9 mouse cellular contexts compared by ENCODE assay signal in the genomic region with DNA sequence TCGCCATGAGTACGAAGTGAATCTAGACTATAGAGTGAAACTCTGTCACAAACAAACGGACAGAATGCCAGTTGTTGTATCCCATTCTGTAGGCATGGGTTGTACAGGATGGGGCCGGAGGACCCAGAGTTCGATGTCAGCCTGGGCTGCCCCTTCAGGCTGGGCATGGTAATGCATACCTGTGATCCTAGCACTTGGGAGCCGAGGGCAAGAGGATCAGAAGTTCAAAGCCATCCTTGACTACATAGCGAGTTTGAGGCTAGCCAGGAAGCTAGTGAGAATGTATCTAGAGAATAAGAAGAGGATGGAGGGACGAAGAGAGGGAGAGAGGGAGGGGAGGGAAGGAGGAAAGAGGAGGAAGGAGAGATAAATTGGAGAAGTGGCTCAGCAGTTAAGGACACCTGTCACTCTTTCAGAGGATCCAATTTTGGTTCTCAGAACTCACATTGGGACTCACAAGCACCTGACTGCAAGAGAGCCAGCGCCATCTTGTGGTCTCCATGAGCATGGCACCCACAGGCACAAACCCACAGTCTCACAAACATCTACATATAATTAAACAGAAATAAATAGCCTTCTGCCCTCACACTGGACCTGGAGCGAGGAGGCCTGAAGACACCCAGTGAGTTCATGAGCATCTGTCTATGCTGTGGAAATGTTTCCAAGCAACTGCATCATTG. TPM values are rescaled to one million over a fixed set of nuclear protein-coding genes. Genes with fewer than 3 reads are reported as not detected.
DNase-seq lines count a peak whose midpoint lies in the region; ATAC-seq and TF ChIP-seq lines count a peak whose summit lies in the region.
"Had no signal": no experiment of that assay in that cellular context is flagged by ENCODE, and none has a peak within 500 bp of the region (broad histone marks: within the 10 kb centered on the region; RNA-seq: fewer than 3 reads in every experiment).

No protein-coding gene starts in this region.

- no peaks in the 10 kb centered on the region for H3K36me3 ChIP-seq in heart, postnatal 0 days (replicated peaks; ENCODE audit: control insufficient read depth, insufficient read depth, low read length)
- no peaks in the 10 kb centered on the region for H3K36me3 ChIP-seq in heart, embryonic 11.5 days (ENCODE audit: control insufficient read depth, insufficient read depth, low read length)
- H3K36me3 ChIP-seq: stomach, embryonic 15.5 days had no signal

- H3K4me2 ChIP-seq in heart, postnatal 0 days (ENCODE audit: low read depth, low read length) = no peak overlapping the region
- no peak overlapping the region for H3K4me2 ChIP-seq in heart, embryonic 11.5 days
- H3K4me2 ChIP-seq: stomach, embryonic 15.5 days had no signal

- no peak overlapping the region for H3K4me3 ChIP-seq in heart, postnatal 0 days (ENCODE audit: low read depth, low read length)
- H3K4me3 ChIP-seq in heart, embryonic 11.5 days (ENCODE audit: low read depth, low read length) = no peak overlapping the region
- H3K4me3 ChIP-seq in cortical plate, adult 2 months (ENCODE audit: insufficient read depth, low read length) = no peak overlapping the region
- H3K4me3 ChIP-seq: stomach, embryonic 15.5 days had no signal

- H3K4me1 ChIP-seq in heart, postnatal 0 days (ENCODE audit: control insufficient read depth, insufficient read depth) = no peaks in the 10 kb centered on the region
- H3K4me1 ChIP-seq in heart, embryonic 11.5 days (ENCODE audit: control insufficient read depth, insufficient read depth, low read length) = no peaks in the 10 kb centered on the region
- H3K4me1 ChIP-seq in cortical plate, adult 2 months (ENCODE audit: control insufficient read depth, insufficient read depth, low read length) = no peaks in the 10 kb centered on the region
- H3K4me1 ChIP-seq: stomach, embryonic 15.5 days had no signal

- ATAC-seq in heart, postnatal 0 days (ENCODE audit: insufficient read depth, low read depth) = no peak
- ATAC-seq in heart, embryonic 11.5 days (replicated peaks; ENCODE audit: insufficient number of reproducible peaks, low FRiP score, low TSS enrichment) = no peak
- ATAC-seq in megakaryocyte-erythroid progenitor cell, adult 5-6 weeks (replicated peaks; ENCODE audit: low FRiP score, low TSS enrichment, poor library complexity, severe bottlenecking) = peak; percentile 59; the same call in 1 of the 2 replicates

- peak; percentile 84 for TF ChIP-seq CTCF in heart, postnatal 0 days (IDR thresholded peaks at IDR 0.05; ENCODE audit: low read depth)
- TF ChIP-seq CTCF in cortical plate, adult 2 months (IDR thresholded peaks at IDR 0.05; ENCODE audit: extremely low read depth, insufficient read depth, low read length) = peak; percentile 81

- no peaks in the 10 kb centered on the region for H3K27me3 ChIP-seq in heart, postnatal 0 days (ENCODE audit: control insufficient read depth, insufficient read depth, low read length)
- no peaks in the 10 kb centered on the region for H3K27me3 ChIP-seq in heart, embryonic 11.5 days (ENCODE audit: control insufficient read depth, insufficient read depth, low read length)
- H3K27me3 ChIP-seq: stomach, embryonic 15.5 days had no signal

- H3K27ac ChIP-seq in heart, postnatal 0 days (ENCODE audit: low read depth) = no peak overlapping the region
- no peak overlapping the region for H3K27ac ChIP-seq in heart, embryonic 11.5 days (ENCODE audit: low read depth, low read length)
- H3K27ac ChIP-seq in cortical plate, adult 2 months (ENCODE audit: insufficient read depth, low read length) = no peak overlapping the region
- H3K27ac ChIP-seq: stomach, embryonic 15.5 days had no signal

- TF ChIP-seq POLR2A in cortical plate, adult 2 months (IDR thresholded peaks at IDR 0.05; ENCODE audit: extremely low read depth, insufficient read depth, low read length) = no peak

- TF ChIP-seq EP300 in heart, postnatal 0 days (IDR thresholded peaks at IDR 0.05; ENCODE audit: low read depth) = no peak

- H3K9ac ChIP-seq in heart, postnatal 0 days (replicated peaks; ENCODE audit: low read depth, low read length) = no peak overlapping the region
- no peak overlapping the region for H3K9ac ChIP-seq in heart, embryonic 11.5 days (ENCODE audit: low read depth, low read length)
- H3K9ac ChIP-seq: stomach, embryonic 15.5 days had no signal

- H3K9me3 ChIP-seq in heart, postnatal 0 days (replicated peaks; ENCODE audit: control insufficient read depth, low read length) = no peaks in the 10 kb centered on the region
- no peaks in the 10 kb centered on the region for H3K9me3 ChIP-seq in heart, embryonic 11.5 days (replicated peaks; ENCODE audit: control insufficient read depth, low read length)
- H3K9me3 ChIP-seq: stomach, embryonic 15.5 days had no signal

- DNase-seq in heart, postnatal 0 days (ENCODE audit: low spot score) = no peak
- peak; percentile 32 to 59 for DNase-seq in urinary bladder, postnatal 36 days (ENCODE audit: low spot score in 2 of 2)
- DNase-seq in urinary bladder, postnatal 4 days (ENCODE audit: low spot score in 2 of 2) = no peak
- peak; percentile 81 for DNase-seq in kidney, postnatal 10 days
- DNase-seq in thymus, postnatal 0 days (ENCODE audit: low spot score) = peak; percentile 54

- WGBS in heart, postnatal 0 days = 63% methylated on average over 10 of the region's 10 CpGs
- WGBS in heart, embryonic 11.5 days (ENCODE audit: insufficient replicate concordance) = 63% methylated on average over 10 of the region's 10 CpGs

RNA-seq across cellular contexts. Expression of gene Chst3, which starts 18.6 kb away (rescaled TPM):
- total RNA-seq in heart, postnatal 0 days (2014; rRNA removed; ENCODE audit: low replicate concordance) = 2.2 and 2.4 TPM in 2 replicates
- 0.20 and 0.27 TPM in 2 replicates for polyA plus RNA-seq in heart, postnatal 0 days (2015; fragmentation: Nextera tagmentation; extraction: Ambion mirVana)
- polyA plus RNA-seq in heart, embryonic 11.5 days (2014; fragmentation: Nextera tagmentation; extraction: Ambion mirVana) = 0.57 and 0.73 TPM in 2 replicates
- polyA plus RNA-seq in cortical plate, adult 2 months (2012; rRNA removed) = 1.4 and 2.0 TPM in 2 replicates
- total RNA-seq in megakaryocyte-erythroid progenitor cell, adult 5-6 weeks (2014; fragmentation: Nextera tagmentation) = 0.40 and 5.4 TPM in 2 replicates
- 0.11 TPM in 1 of 2 replicates, not detected in the other for total RNA-seq in megakaryocyte-erythroid progenitor cell, adult 5-6 weeks (2017)
- 0.30 and 0.38 TPM in 2 replicates for polyA plus RNA-seq in thymus, postnatal 0 days (2015; fragmentation: Nextera tagmentation; extraction: Ambion mirVana)

RNA-seq across cellular contexts. Expression of gene Psap, which starts 39.8 kb away (rescaled TPM):
- total RNA-seq in heart, postnatal 0 days (2014; rRNA removed; ENCODE audit: low replicate concordance) = 464 and 479 TPM in 2 replicates
- polyA plus RNA-seq in heart, postnatal 0 days (2015; fragmentation: Nextera tagmentation; extraction: Ambion mirVana) = 135 and 139 TPM in 2 replicates
- 68.5 and 78.1 TPM in 2 replicates for polyA plus RNA-seq in heart, embryonic 11.5 days (2014; fragmentation: Nextera tagmentation; extraction: Ambion mirVana)
- polyA plus RNA-seq in cortical plate, adult 2 months (2012; rRNA removed) = 1,890 and 1,956 TPM in 2 replicates
- 82.8 and 89.3 TPM in 2 replicates for total RNA-seq in megakaryocyte-erythroid progenitor cell, adult 5-6 weeks (2014; fragmentation: Nextera tagmentation)
- total RNA-seq in megakaryocyte-erythroid progenitor cell, adult 5-6 weeks (2017) = 84.3 and 86.1 TPM in 2 replicates
- 203 and 207 TPM in 2 replicates for polyA plus RNA-seq in thymus, postnatal 0 days (2015; fragmentation: Nextera tagmentation; extraction: Ambion mirVana)

Comparison
In these comparisons a context has a peak if more than half of its experiments do, and no peak if none do; other contexts are left out.
1. DNase-seq: peak in urinary bladder, postnatal 36 days (2 of 2), kidney, postnatal 10 days (single experiment) and thymus, postnatal 0 days (single experiment); none in heart, postnatal 0 days (single experiment) and urinary bladder, postnatal 4 days (0 of 2).